12 mouse cellular contexts compared by ENCODE assay signal in the genomic region with DNA sequence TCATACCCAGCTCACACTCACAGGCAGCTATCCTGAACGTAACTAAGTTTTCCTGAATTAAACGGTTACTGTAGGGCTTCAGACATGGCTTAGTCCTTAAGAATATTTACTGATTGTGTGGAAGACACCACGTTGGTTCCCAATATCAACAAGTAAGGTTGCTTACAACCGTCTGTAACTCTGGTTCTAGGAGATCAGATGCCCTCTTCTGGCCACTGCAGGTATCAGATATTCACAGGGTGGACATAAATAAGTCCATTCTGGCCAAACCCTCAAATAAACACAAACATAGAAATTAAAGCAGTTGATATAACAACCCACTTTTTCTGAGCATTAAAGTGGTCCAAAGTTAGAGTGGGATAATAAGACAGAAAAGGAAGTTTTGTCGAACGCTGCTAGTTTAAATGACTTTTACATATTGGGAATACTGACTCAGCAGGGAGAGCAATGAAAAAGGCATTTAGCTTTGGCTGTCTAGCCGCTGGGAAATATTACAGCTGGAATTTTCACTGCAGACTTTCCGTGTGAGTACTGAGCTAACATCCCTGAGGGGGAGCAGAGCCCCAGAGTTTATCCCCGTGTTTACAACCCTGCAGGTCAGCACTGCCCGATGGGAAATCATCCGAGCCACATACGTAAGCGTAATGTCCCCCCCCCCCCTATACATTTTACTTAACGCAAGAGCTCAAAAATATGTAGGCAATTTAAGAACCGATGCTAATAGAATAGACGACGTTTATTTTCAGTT.
DNase-seq lines count a peak whose midpoint lies in the region; ATAC-seq and TF ChIP-seq lines count a peak whose summit lies in the region.
"Had no signal": no experiment of that assay in that cellular context is flagged by ENCODE, and none has a peak within 500 bp of the region (broad histone marks: within the 10 kb centered on the region; RNA-seq: fewer than 3 reads in every experiment).

No protein-coding gene starts in this region.

- no peak for ATAC-seq in liver, embryonic 11.5 days (replicated peaks; ENCODE audit: low FRiP score)

- H3K9me3 ChIP-seq in liver, embryonic 11.5 days (ENCODE audit: control insufficient read depth, low read length), result no peaks in the 10 kb centered on the region
- H3K9me3 ChIP-seq: midbrain, embryonic 12.5 days had no signal

- no peaks in the 10 kb centered on the region for H3K79me2 ChIP-seq in liver, adult 2 months (ENCODE audit: control insufficient read depth, insufficient read depth, low read length)

- H3K4me3 ChIP-seq in liver, adult 2 months (ENCODE audit: insufficient read depth, low read depth, low read length), result no peak overlapping the region
- no peak overlapping the region for H3K4me3 ChIP-seq in liver, embryonic 11.5 days (ENCODE audit: low read depth, low read length)
- H3K4me3 ChIP-seq: midbrain, embryonic 12.5 days had no signal

- 74% methylated on average over 17 of the region's 17 CpGs for WGBS in liver, adult 2 months
- WGBS in liver, embryonic 11.5 days, result 75% methylated on average over 17 of the region's 17 CpGs

- H3K4me1 ChIP-seq in liver, adult 2 months (ENCODE audit: control insufficient read depth, insufficient read depth, low read length), result no peaks in the 10 kb centered on the region
- H3K4me1 ChIP-seq in liver, embryonic 11.5 days (replicated peaks; ENCODE audit: control insufficient read depth, insufficient read depth, low read length), result no peaks in the 10 kb centered on the region
- H3K4me1 ChIP-seq: midbrain, embryonic 12.5 days had no signal

- H3K36me3 ChIP-seq in liver, adult 2 months (ENCODE audit: control insufficient read depth, insufficient read depth, low read length), result no peaks in the 10 kb centered on the region
- H3K36me3 ChIP-seq in liver, embryonic 11.5 days (ENCODE audit: control insufficient read depth, insufficient read depth, low read length), result no peaks in the 10 kb centered on the region
- H3K36me3 ChIP-seq: midbrain, embryonic 12.5 days had no signal

- no peak overlapping the region for H3K4me2 ChIP-seq in liver, embryonic 11.5 days
- H3K4me2 ChIP-seq: midbrain, embryonic 12.5 days had no signal

- TF ChIP-seq CTCF in liver, adult 2 months (IDR thresholded peaks at IDR 0.05; ENCODE audit: low read depth, low read length), result no peak

- H3K27ac ChIP-seq in liver, adult 2 months (replicated peaks; ENCODE audit: insufficient read depth, low read depth, low read length), result no peak overlapping the region
- no peak overlapping the region for H3K27ac ChIP-seq in liver, embryonic 11.5 days (ENCODE audit: low read depth, low read length)
- H3K27ac ChIP-seq: midbrain, embryonic 12.5 days had no signal

- TF ChIP-seq POLR2A in liver, adult 2 months (IDR thresholded peaks at IDR 0.05; ENCODE audit: extremely low read depth, insufficient read depth, low read length), result no peak

- no peaks in the 10 kb centered on the region for H3K27me3 ChIP-seq in liver, adult 2 months (ENCODE audit: control insufficient read depth, insufficient read depth, low read length)
- no peaks in the 10 kb centered on the region for H3K27me3 ChIP-seq in liver, embryonic 11.5 days (replicated peaks; ENCODE audit: control insufficient read depth, insufficient read depth, low read length)
- H3K27me3 ChIP-seq: midbrain, embryonic 12.5 days had no signal

- no peak overlapping the region for H3K9ac ChIP-seq in liver, adult 2 months (ENCODE audit: low read depth, low read length)
- no peak overlapping the region for H3K9ac ChIP-seq in liver, embryonic 11.5 days (ENCODE audit: low read depth, low read length)
- H3K9ac ChIP-seq: midbrain, embryonic 12.5 days had no signal

- peak; percentile 4 for DNase-seq in adrenal gland, postnatal 10 days
- DNase-seq in adrenal gland, adult 2 months, result no peak
- DNase-seq in liver, adult 2 months (ENCODE audit: extremely low read depth, low read depth, low spot score), result peak; percentile 2
- no peak for DNase-seq in liver, embryonic 11.5 days (ENCODE audit: low spot score)
- peak; percentile 17 for DNase-seq in embryo, embryonic 9.5 days (ENCODE audit: extremely low spot score)
- peak; percentile 11 for DNase-seq in lung, postnatal 14 days
- DNase-seq in thymus, postnatal 25 days, result no peak
- DNase-seq in cerebellum, adult 11 months, result no peak
- DNase-seq: cerebellum, adult 9-11 months; heart, postnatal 4 days; layer of hippocampus, postnatal 36 days had no signal

Comparison
In these comparisons a context has a peak if more than half of its experiments do, and no peak if none do; other contexts are left out.
1. DNase-seq: peak in adrenal gland, postnatal 10 days (single experiment), liver, adult 2 months (single experiment), embryo, embryonic 9.5 days (single experiment) and lung, postnatal 14 days (single experiment); none in adrenal gland, adult 2 months (single experiment), liver, embryonic 11.5 days (single experiment), thymus, postnatal 25 days (single experiment) and cerebellum, adult 11 months (single experiment).